Mouse (Mus musculus): ENCODE measurements at regions not wholly inside any gene's neighbourhood (a gene's known extent, or its start where the extent isn't known, plus 50 kb on each side); places are given as distances from the start of the nearest gene placed in this dataset.

- no peak for DNase-seq (ENCODE audit: low spot score in 2 of 2)
These were observed 88.6 kb downstream of the Inhba start for GRCm38 (mm10) chr13:16100253-16100652.

- no peak for DNase-seq (ENCODE audit: low spot score in 2 of 2)
These were observed 103.2 kb downstream of the Inhba start for GRCm38 (mm10) chr13:16114837-16115236.

- DNase-seq (ENCODE audit: low spot score in 2 of 2), result no peak
These were observed 135.0 kb downstream of the Inhba start for GRCm38 (mm10) chr13:16146686-16147085.

GRCm38 (mm10) chr13:16154926-16155325, 143.3 kb downstream of the Inhba start:
- no peak for DNase-seq (ENCODE audit: low spot score in 2 of 2)

DNA sequence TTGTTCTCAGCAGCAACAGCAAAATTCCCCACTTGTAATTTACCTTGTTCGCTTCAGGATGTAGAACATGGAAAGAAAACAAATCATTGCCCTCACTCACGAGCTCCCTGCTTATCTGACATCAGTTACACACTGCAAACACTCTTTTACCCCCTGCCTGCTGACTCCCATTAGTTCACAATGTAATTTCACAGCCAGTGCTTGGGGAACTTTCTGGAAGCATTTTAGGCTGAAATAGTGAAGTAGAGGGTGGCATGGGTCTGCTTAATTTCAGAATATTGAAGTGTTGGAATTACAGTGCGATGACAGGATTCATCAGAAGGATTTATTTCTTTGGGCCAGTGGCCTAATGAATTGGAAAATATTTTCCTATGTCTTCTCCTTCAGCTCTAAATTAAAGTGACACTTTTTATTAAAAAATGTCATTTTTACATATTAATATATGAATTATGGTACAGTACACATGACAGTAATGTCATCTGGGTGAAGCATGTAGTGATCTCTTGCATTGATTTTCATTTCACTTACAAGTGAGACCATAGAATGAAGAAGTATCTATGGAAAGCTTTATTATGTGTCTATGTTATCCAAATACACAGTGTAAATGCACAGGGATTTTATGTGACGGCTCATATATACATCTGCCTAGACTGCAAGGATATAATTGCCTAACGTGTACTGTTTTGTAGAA, 153.7 kb downstream of the Inhba start:
- no peak for DNase-seq (ENCODE audit: low spot score in 2 of 2)

DNA sequence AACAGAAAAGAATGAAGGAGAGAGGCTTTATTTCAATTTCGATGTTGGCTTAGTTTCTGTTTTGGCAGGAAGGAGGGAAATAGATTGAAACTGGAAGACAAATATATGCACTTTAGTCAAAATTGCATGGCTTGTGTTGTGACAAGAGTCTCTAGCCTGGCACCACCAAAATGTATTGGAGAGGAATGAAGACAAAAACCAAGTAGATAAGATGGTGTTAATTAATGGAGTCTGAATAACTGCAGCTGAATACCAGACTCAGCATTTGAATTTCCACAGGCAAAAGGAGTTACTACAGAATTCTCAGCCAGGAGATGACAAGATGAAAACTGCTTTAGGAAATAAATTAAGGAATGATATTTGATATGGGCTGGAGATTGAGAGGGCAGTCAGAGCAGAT, 185.0 kb downstream of the Inhba start:
- no peak for DNase-seq (ENCODE audit: low spot score in 2 of 2)

DNA sequence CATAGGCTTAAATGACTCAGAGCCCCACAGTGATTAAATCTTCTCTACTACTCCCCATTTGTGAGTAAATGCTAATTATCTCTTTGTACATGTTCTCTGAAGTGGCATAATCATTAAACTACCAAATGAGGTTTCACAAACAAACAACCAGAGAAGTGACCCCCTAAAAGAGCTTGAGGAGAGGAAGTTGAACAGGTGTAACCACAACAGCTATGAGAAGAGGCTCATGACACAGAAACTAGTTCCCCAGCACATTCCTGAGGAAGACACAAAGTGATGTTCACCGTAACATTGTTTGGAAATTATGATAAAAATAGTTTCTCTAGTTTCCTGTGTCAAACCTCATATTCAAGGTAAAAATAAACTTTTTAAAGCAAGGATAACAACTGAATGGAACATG, 188.4 kb downstream of the Inhba start:
- no peak for DNase-seq (ENCODE audit: low spot score in 2 of 2)

DNA sequence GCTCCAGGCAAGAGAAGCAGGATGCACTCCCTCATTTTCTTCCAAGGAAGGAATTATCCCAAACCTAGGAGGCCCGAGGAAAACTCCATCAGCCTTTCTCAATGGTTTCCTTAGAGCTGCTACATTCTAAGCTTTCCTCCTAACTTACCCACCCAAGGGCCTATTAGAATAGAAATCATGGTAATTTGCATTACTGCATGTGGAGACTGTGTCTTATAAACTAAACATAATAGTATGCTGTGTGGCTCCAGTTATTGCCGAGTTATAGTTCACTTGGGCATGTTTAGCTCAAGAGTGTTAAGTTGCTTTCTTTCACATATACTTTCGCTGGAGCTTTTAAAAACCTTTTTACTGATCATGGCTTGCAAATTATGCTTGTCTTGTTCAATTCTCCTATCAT, 191.5 kb downstream of the Inhba start:
- no peak for DNase-seq (ENCODE audit: low spot score in 2 of 2)

DNA sequence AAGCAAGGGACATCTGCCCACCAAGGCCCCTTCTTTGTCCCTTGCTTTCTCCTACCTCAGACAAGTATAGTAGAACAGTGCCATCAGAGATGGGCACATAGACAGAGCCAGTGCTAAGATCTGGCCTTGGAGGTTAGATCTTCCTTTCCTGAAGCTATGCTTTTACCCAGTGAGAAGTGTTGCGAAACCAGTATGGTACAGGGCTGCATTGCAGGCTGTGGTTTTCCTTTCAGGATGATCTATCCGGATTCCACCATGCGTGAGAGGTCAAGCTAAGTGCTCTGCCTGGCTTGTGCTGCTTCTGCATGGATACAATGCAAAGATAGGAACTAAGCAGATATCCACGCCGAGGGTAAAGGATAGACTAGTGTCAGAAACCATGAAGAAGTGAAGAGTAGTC, 192.4 kb downstream of the Inhba start:
- DNase-seq (ENCODE audit: low spot score in 2 of 2), result no peak

DNA sequence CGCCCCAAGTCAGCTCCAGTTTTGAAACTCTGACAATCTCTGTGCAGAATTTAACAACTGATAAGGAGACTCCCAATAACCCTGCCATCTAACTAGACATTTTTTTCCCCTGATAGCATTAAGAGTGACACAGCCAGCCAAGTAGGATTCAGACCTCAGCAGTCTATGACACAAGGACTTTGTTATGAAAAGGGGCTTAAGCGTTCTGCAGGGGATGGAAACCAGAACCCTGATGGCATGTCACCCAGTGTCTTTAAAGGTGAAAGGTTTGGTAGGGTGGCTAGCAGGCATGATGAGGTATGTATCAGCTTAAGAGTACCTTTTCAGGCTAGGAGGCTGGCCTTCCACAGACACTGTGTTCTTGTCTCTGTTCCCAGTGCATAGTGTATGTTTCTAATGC, 199.8 kb downstream of the Inhba start:
- no peak for DNase-seq (ENCODE audit: low spot score in 2 of 2)

GRCm38 (mm10) chr13:16219877-16220276, 208.2 kb downstream of the Inhba start:
- DNase-seq (ENCODE audit: low spot score in 2 of 2), result no peak

DNA sequence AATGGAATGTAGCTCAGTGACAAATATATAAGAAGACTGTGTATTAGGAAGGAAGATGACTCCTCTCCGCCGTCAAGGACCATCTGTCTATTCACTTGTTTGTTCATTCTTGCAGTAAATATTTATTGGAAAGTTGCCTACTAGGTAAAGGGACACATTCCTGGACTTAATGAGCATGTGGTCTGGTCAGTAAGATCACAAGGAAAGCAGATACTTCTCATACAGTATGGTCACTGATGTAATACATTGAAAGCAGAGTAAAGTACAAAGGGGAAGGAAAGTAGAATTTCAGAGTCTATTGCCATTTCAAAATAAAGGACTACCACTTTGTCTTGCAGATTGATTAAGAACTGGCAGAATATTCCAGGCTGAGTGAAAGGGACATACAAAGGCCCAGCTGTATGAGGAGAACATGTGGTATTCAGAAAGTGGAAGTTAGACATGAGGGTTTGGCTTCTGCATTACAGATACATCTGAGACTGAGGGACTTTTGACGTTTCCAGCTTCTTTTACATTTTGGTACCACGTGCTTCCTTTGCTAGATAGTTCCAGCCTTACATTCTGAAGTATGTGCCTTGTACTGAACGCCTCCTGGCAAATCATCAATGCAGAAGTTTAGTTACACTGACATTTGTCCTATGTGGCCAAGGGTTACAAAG, 211.4 kb downstream of the Inhba start:
- no peak for DNase-seq (ENCODE audit: low spot score in 2 of 2)

DNA sequence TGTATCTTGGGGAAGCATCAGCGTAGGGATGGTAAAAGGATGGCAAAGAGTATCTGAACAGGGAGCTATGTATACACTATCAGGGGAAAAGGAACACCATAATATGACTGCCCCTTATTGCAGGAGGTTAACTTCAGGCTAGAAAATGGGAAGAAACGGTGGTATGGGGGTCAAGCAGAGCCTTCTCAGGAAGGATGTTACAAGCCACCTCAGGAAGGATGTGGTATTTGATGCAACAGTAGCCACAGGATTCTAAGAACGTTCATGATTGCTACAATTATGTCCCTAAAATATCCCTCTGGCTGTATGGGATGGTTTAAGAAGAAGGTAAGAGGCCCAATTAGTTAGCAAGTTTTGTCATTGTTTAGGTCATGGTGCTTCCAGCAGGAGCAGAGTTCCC, 249.5 kb downstream of the Inhba start:
- DNase-seq (ENCODE audit: low spot score in 2 of 2), result no peak

- no peak for DNase-seq (ENCODE audit: low spot score in 2 of 2)
These were observed 268.3 kb downstream of the Inhba start for GRCm38 (mm10) chr13:16279974-16280373.

GRCm38 (mm10) chr13:16280742-16281141, 269.1 kb downstream of the Inhba start:
- no peak for DNase-seq (ENCODE audit: low spot score in 2 of 2)

DNA sequence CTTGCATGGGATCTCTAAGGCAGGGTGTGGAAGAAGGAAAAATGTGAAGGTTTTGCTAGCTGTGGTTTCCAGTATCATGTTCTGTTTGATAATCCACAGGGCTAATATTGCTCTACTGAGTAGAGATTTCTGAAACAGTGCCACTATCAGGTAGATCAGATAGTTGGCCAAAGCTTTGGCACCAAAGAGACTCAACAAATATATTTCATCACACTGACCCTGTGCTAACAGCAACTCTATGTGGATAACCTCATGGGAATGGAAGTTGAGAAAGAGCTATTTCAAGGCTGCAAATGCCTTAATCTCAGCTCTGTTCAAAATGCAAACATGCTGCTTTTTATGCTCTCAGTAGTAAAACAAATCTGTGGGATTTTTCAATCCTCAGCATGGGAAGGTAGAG, 270.1 kb downstream of the Inhba start:
- DNase-seq (ENCODE audit: low spot score in 2 of 2), result no peak

GRCm38 (mm10) chr13:16282230-16282629, 270.6 kb downstream of the Inhba start:
- no peak for DNase-seq (ENCODE audit: low spot score in 2 of 2)

- DNase-seq (ENCODE audit: low spot score in 2 of 2), result no peak
These were observed 271.7 kb downstream of the Inhba start for GRCm38 (mm10) chr13:16283336-16283735.

DNA sequence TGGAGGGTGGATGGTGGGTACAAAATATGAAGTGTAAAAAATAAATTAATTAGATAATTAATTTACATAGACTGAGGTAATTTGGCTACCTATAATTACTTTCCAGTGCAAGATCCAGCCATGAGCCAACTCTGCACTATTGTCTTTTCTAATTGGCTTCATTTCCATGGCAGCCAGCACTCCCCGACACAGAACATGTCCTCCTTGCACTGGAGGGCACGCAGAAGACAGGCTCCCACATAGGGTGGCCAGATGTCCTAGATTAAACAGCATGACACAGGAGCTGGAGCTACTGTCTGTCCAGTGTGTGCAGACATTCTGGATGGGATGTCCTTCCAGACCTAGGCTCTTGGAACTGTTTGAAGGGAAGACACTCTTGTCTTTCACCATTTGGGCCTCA, 278.0 kb downstream of the Inhba start:
- DNase-seq (ENCODE audit: low spot score in 2 of 2), result no peak

DNA sequence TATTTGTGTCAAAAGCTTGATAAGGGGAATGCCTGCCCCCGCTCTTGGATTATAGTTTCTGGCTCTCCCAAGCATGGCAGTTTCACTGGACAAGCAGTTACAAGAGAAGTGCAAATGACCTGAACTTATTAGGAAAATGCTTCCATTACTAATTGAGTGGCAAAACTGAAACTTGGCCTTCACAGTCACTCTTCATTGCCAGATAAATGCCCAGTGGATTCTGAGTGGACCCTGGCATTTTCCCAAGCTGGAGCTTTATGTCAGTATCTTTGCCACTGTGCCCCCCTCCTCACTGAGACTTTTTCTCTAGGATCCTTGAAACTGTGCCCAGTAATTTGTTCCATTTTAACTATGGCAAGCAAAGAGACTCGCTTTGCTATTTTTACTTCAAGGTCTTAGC, 279.1 kb downstream of the Inhba start:
- DNase-seq (ENCODE audit: low spot score in 2 of 2), result peak; percentile 7 to 59

DNA sequence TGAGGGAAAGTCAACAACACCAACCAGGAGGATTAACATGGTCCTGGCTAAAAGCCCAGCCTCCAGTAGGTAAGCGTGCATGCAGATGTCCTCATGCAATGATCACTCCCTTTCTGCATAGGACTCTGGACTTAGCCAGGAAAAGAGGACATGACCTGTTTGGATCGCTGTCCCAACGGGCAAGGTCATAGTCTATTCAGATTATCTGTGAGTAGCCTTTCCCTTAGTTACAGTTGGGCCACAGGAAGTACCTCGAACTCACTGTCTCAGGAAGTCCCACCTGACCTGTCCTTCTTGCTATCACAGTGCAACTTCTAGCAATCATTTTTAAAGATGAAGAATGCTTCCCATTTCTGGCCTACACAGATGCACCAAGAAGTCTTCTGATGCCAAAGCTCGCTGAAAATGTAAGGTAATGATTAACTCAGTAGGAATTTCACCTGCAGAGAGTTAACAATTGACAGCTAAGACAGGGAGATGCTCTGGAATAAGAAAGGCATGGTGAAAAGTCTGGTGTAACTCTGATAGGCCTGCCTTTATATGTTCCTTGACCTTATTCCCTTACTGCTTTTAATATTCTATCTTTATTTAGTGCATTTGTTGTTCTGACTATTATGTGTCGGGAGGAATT, 280.1 kb downstream of the Inhba start:
- no peak for DNase-seq (ENCODE audit: low spot score in 2 of 2)

- no peak for DNase-seq (ENCODE audit: low spot score in 2 of 2)
These were observed 288.1 kb downstream of the Inhba start for GRCm38 (mm10) chr13:16299756-16300155.

DNA sequence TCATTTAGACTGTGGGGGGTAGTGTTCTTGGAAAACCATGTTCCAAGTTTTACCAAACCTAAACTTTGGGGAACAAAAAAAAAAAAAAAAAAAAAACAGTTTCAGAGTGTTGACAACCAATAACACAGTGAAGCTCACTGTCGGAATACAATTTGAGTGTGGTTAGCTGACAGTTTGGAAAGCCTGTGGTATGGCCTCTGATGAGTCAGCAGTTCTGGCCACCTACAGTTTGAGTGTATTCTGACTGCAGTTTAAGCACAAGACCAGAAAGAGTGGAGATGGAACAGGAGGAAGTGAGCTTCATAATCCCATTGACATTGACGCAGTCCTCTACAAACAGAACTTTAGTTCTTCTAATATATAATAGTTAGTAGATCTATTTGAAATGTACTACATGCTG, 303.0 kb downstream of the Inhba start:
- DNase-seq (ENCODE audit: low spot score in 2 of 2), result no peak

Measured in layer of hippocampus, postnatal 14 days (tissue).